Mouse (Mus musculus): Measurements from ENCODE around the gene Lpcat1.

Gene Lpcat1

GRCm38 (mm10) chr13:73467034-73467420 lies at the start of gene Lpcat1:
Gene Lpcat1 (plus strand): TSS chr13:73467197.
- DNase-seq (ENCODE audit: low spot score), result peak; percentile 83

GRCm38 (mm10) chr13:73417478-73418220 lies 49.3 kb upstream of the Lpcat1 start:
- peak; percentile 14 for DNase-seq (ENCODE audit: low spot score)

- no peak for DNase-seq (ENCODE audit: low spot score)
Measured at GRCm38 (mm10) chr13:73418297-73418696, 48.7 kb upstream of the Lpcat1 start.

GRCm38 (mm10) chr13:73419244-73419643 lies 47.8 kb upstream of the Lpcat1 start:
- no peak for DNase-seq (ENCODE audit: low spot score)

- DNase-seq (ENCODE audit: low spot score), result no peak
Measured at GRCm38 (mm10) chr13:73423043-73423442, 44.0 kb upstream of the Lpcat1 start.

GRCm38 (mm10) chr13:73425035-73425434 lies 42.0 kb upstream of the Lpcat1 start:
- DNase-seq (ENCODE audit: low spot score), result no peak

- DNase-seq (ENCODE audit: low spot score), result peak; percentile 69
Measured at GRCm38 (mm10) chr13:73425839-73426490, 41.0 kb upstream of the Lpcat1 start.

GRCm38 (mm10) chr13:73426587-73426986 lies 40.4 kb upstream of the Lpcat1 start:
- DNase-seq (ENCODE audit: low spot score), result no peak

- no peak for DNase-seq (ENCODE audit: low spot score)
Measured at GRCm38 (mm10) chr13:73429605-73430321, 37.2 kb upstream of the Lpcat1 start.

GRCm38 (mm10) chr13:73432466-73433149 lies 34.4 kb upstream of the Lpcat1 start:
- no peak for DNase-seq (ENCODE audit: low spot score)

GRCm38 (mm10) chr13:73433681-73434535 lies 33.1 kb upstream of the Lpcat1 start:
- peak; percentile 19 for DNase-seq (ENCODE audit: low spot score)

- peak; percentile 80 for DNase-seq (ENCODE audit: low spot score)
Measured at GRCm38 (mm10) chr13:73434687-73435086, 32.3 kb upstream of the Lpcat1 start.

GRCm38 (mm10) chr13:73435662-73436061 lies 31.3 kb upstream of the Lpcat1 start:
- no peak for DNase-seq (ENCODE audit: low spot score)

- no peak for DNase-seq (ENCODE audit: low spot score)
Measured at GRCm38 (mm10) chr13:73439057-73439456, 27.9 kb upstream of the Lpcat1 start.

- no peak for DNase-seq (ENCODE audit: low spot score)
Measured at GRCm38 (mm10) chr13:73441032-73441431, 26.0 kb upstream of the Lpcat1 start.

- no peak for DNase-seq (ENCODE audit: low spot score)
Measured at GRCm38 (mm10) chr13:73441686-73442085, 25.3 kb upstream of the Lpcat1 start.

- DNase-seq (ENCODE audit: low spot score), result no peak
Measured at GRCm38 (mm10) chr13:73442431-73442830, 24.6 kb upstream of the Lpcat1 start.

- no peak for DNase-seq (ENCODE audit: low spot score)
Measured at GRCm38 (mm10) chr13:73443093-73443821, 23.7 kb upstream of the Lpcat1 start.

- no peak for DNase-seq (ENCODE audit: low spot score)
Measured at GRCm38 (mm10) chr13:73445087-73445486, 21.9 kb upstream of the Lpcat1 start.

GRCm38 (mm10) chr13:73446076-73446475 lies 20.9 kb upstream of the Lpcat1 start:
- no peak for DNase-seq (ENCODE audit: low spot score)

GRCm38 (mm10) chr13:73446494-73446893 lies 20.5 kb upstream of the Lpcat1 start:
- no peak for DNase-seq (ENCODE audit: low spot score)

All from T-cell, adult 2 months (primary cell).